Mouse (Mus musculus) B cell, adult 2 months (primary cell): ENCODE results near the gene Ralgps1.

Experiments used
- DNase-seq, 2 experiments: peaks; one replicate each; pipeline ENCODE4 v3.0.0; 2022

Ralgps1 gene

GRCm38 (mm10) chr2:33274719-33275490, 96.4 kb downstream of the Ralgps1 start:
- no peak for DNase-seq

DNA sequence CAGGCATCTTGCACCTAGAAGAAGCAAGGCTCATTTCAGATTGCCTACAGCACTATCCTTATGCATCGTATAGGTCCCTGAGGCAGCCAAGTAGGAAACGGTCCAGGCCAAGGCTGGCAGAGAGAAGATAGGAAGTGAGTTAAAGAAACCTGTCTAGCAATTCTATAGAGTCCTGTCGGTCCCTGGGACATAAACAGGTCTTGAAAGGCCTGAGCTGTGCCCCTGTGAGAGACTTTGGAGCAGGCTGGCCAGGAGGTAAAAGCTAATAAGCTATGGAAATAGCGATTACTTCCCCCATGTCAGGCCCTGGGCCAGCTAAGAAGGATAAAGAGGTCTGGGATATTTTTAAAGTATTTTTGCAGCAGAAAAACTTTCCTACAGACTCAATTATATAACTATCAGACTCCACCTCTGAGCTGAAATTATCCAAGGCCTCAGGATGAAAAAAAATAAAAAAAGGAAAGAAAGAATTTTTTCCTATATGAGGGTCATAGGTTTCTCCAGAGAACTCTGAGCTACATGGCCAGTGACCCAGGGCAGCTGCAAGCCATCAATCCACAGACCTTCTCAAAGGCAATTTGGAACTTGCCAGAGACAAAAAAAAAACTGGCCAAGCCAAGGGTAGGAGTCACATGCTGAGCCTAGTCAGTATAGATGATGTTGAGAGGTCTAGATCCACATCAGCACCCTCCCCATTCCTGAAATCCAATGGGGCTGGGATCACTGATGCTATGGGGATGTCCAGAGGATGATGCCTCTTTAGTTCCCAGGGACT, 98.4 kb downstream of the Ralgps1 start:
- DNase-seq, result no peak

DNA sequence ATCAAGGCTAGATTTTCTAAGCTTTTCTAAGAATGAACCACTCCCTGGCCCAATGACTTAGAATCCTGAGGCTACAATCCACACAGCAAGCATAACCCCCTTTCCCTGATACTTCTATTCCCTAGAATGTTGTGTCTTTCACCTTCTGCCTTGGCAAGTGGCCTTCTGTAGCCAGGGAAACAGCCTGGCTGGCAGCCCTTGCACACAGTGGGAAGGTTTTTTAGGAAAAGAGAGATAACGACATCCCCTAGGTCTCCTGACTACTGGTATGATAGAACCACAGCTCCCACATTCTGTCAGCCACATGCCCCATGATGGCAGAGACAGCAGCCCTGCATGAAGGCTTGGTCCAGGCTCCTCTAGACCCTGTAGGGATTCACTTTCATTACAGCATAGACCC, 99.8 kb downstream of the Ralgps1 start:
- DNase-seq, result no peak

GRCm38 (mm10) chr2:33270569-33270968, 100.7 kb downstream of the Ralgps1 start:
- DNase-seq, result no peak

DNA sequence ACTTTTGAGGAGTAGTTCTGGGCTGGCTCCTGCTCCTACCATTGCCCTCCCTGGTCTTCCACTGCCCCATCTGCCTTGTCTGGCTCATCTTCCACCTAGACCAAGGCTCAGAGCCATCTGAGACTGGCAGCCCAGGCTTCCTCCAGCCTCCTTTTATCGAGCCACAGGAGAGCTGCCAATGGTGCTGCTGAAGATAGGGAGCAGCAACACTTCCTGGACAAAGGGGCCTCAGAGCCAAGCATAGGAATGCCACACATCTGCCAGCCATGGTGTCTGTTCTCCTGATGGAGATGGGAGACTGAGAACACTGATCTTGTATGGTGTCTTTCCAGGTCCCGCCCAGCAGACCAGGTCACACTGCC, 102.2 kb downstream of the Ralgps1 start:
- DNase-seq, result no peak

DNA sequence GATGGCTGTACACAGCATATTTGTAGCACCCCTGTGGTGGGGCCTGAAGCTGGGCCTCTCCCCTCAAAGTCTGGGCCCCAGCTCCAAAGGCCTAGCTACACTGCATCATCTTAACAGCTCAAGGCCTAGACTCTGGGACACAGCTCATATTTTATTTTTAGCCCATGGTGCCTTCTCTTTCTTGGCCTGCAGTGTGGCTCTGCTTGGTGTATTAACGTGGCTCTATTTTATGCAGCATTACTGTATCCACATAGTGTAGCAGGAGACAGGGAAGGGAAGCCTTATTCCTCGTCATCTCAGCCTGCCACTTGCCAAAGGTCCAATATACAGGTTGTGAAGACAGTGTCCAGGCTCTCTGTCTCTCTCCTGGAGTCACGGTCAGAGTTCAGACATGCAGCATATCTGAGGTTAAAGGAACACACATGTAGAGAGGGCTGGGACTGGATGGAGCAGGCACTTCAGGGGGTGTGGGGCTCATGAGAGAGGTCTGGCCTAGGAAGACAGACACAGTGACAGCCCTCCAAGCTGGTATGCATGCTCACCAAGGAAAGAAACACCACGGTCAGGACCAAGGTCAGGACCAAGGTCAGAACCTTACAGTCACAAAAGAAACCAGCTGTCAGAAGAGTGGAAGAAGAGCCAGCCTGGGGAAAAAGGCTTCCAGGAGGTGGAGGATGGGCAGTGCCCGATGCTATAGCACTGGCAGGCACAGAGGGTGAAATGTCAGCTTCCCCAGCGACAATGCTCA, 102.7 kb downstream of the Ralgps1 start:
- DNase-seq, result no peak

DNA sequence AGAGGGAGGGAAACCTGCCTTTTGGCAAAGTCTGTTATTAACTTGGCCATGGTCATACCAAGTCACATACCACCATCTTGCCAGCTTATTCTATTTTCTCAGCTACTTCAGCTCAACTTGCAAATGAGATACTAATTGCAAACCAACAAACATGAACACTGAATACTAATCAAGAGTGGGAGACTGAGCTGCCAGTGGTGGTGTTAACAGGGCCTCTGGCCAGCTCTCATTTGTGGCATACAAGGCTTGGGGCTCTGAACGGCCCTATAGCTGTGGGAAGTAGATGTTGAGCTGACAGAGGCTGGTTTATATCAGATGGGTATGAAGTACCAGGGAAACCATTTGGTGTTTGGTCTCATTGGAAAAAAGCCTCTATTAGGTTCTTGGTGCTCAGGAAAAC, 104.2 kb downstream of the Ralgps1 start:
- DNase-seq, result no peak

GRCm38 (mm10) chr2:33265793-33266192, 105.5 kb downstream of the Ralgps1 start:
- DNase-seq, result no peak

- DNase-seq, result no peak
Measured at GRCm38 (mm10) chr2:33261475-33261874, 109.8 kb downstream of the Ralgps1 start.

- DNase-seq, result no peak
Measured at GRCm38 (mm10) chr2:33260772-33261171, 110.5 kb downstream of the Ralgps1 start.

- no peak for DNase-seq
Measured at GRCm38 (mm10) chr2:33256769-33257537, 114.3 kb downstream of the Ralgps1 start.

GRCm38 (mm10) chr2:33254318-33254985, 116.8 kb downstream of the Ralgps1 start:
- no peak for DNase-seq

GRCm38 (mm10) chr2:33253572-33254190, 117.6 kb downstream of the Ralgps1 start:
- no peak for DNase-seq

DNA sequence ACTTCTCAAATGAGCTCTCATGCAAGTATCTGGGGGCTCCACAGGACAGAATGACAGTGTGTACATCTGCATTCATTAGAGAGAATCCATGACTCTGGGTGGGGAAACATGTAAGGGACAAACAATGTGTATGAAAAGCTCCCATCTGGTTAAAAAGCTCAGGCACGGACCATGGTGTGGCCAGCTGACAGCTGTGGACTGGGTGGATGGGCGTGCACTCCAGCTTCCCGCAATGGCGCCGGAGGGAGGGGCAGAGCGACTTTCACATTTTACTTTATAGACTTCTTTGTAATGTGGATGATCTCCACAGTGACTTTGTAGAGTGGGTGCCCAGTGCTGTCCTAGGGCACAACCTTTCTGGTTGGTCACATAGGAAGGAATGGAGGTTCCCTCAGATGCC, 118.5 kb downstream of the Ralgps1 start:
- no peak for DNase-seq

DNA sequence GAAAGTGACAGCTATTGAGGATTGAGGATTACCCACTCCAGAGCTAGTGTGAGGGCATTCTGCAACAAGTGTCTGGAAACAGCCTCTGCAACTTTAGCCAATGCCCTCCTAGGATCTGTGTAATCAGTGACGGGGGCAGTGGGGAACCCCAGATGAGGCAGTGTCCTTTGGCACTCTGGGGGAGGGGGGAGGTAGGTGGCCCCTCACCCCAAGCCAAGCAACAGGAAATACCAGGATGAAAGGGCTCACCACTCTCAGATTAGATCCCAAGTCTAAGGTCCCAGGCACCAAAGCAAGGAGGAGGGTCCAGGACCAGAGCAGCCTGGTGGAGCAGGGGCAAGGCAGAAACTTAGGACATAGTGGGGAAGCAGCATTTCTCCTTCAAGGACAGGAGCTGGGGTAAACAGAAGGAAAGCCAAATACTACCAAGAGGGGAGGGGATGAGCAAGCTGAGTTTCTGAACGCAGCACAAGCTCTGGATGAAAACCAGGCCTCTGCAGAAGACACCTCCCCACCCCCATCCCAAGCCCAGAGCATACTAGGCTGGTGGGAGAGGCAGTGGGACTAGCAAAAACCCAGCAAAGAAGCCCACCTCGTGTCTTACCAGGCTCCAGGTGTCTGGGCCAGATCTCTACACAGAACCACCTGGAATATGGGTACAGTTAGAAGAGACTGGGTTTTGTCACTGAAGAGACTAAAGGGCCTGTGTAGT, 121.2 kb downstream of the Ralgps1 start:
- no peak for DNase-seq

- DNase-seq, result no peak
Measured at GRCm38 (mm10) chr2:33248549-33248948, 122.7 kb downstream of the Ralgps1 start.

DNA sequence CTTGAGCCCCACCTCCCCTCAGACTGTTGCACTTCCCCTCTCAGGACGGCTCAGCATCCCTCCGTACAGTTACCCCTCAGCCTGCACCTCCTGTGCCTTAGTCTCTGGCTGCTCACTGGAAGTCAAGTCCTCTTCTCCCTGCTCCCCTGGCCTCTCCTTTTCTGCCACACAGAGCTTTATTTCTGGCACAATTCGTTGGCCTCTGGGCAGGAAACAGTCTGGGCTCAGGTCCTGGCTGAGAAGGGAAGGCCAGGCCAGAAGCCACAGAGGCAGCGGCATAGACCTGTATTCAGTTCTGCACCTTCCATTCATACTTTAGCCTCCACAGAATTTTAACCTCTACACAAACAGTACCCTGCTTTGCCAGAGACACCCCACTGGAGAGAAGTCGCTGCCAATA, 124.4 kb downstream of the Ralgps1 start:
- DNase-seq, result no peak

DNA sequence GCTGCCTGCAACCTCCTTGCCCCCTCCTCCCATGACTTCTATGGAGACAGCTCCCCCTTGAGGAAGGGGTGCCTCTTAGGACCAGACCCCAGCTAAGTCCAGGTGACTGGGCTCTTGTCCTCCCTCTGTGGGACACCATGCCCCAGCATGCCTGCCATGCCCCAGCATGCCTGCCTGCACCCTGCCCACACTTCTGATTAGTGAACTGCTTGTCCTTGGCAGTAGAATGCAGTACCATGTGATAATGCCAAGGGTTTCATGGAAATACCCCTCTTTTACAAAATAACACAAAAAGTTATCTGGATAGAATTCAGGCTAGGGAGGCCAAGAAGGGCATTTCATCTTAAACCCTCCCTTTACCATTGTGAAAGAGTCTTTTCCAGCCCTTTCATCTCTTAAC, 125.9 kb downstream of the Ralgps1 start:
- no peak for DNase-seq

GRCm38 (mm10) chr2:33244880-33245279, 126.4 kb downstream of the Ralgps1 start:
- no peak for DNase-seq

DNA sequence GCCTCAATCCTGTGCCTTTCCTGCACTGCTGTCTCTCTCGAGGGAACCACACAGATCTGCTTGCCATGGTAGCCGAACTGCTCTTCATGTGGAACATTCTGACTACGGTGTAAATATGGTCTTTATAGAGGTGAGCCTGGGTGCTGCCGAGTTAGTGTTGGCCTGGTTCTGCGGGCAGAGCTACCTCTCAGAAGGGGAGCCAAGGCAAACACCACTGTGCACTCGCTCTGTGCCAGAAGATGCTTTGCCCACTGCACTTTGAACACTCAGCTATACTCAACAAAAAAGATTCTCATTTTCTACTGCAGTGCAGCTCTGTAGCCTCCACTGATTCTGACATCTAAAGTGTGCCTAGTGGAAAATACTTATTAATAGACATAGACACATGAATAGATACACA, 133.7 kb downstream of the Ralgps1 start:
- no peak for DNase-seq

GRCm38 (mm10) chr2:33234848-33235247, 136.4 kb downstream of the Ralgps1 start:
- no peak for DNase-seq
